Mouse (Mus musculus): ENCODE measurements around the gene Slc25a51.

Gene Slc25a51

DNA sequence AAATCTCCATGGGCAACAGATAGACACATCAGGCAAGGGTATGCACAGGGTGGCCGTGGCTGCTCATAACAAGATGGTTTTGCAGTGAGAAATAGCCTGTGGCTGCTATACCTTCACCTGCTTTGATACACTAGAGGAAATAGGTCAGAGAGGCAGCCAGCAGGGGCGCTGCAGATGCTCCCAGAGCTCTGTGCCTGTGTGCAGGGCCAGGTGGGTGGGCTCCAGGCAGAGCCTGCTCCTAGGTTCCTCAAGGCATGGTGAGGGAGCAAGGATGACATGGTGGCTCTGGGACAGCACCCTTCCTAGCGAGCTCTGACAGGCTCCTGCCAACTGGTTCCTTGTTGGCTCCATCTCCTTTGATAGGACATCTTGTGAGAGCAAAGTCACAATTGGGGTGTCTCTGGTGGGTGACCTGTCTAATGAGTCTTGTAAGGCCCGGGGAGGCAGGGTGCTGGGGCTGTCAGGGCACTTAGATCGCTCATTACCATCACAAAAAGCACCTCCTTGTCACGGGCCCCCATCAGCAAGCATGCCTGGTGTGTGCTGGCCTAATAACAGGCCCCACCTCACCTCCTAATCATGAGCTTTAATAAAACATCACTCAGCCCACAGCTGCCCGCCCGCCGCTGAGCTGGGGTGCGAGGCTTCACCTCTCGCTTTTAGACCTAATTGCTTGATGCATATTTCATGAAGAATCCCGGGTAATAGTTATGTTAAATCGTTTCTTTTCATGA, 18.3 kb upstream of the Slc25a51 start:
- no peak for DNase-seq (ENCODE audit: extremely low read depth, insufficient read length, low spot score)

DNA sequence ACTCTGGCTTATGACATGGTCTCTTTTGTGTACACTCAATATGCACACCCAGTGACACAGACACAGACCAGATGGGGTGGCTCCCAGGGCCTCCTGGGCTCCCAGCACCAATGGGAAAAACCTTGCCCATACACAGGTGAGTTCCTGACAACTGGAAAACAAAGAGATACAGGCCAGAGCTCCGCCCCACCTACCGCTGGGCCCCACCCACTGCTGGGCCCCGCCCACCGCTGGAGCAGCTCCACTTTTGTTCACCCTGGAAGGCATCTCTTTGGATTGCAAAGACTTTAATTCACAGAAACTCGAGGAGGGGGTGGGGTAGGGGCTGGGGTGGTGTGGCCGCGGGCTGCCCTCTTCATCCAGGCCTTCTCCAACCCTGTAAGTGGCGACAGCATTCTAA, 14.8 kb upstream of the Slc25a51 start:
- peak; percentile 35 for DNase-seq (ENCODE audit: extremely low read depth, insufficient read length, low spot score)

DNA sequence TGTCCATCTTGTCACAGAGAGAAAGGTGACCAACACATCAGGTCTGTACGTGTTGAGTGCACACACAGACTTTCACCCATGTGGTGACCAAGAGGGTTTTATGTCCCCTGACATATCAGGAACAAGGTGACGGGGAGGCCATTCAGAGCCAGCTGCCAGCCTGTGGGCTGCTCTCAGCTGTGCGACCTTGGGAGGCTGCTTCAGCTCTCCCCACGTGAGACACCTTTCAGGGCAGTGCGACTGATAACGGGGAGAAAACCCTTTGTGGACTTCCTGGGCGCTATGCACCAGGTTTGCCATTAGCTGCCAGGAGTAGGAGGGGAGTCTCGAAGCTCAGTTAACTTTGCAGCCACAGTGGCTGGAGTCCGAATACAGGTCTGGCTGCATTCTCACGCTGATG, 14.1 kb upstream of the Slc25a51 start:
- no peak for DNase-seq (ENCODE audit: extremely low read depth, insufficient read length, low spot score)

DNA sequence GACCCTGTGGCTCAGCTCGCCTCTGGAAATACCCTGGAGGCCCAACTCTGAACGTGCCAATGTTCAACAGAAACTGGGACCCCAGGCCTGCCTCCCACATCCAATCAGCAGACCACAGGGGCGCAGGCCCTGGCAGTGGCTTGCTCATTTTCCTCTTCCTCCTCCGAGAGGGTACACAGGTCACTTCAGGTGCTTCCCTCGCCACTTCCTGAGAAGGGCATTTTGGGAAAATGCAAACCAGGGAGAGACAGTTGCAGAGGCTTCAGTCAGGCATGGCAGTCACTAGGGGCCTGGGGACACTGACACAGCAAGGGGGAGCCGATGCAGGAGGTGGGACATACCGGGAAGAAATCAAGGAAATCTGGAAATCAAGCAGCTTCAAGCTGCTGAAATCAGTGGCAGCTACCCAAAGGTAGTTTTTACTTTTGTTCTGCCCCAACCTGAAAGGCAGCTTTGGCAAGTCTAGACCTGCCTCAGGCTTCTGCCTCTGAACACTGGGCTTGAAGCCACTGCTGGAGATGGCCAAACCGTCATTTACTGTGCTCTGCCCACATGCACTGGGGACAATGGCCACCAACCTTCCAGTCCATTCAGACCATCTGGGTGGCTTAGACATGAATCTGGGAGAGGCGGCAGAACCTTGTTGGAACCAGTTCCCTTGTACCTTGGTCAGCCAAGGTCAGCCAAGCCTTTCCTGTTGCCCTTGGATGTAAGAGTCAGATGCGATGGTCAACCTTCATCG, 13.1 kb upstream of the Slc25a51 start:
- DNase-seq (ENCODE audit: extremely low read depth, insufficient read length, low spot score), result no peak

DNA sequence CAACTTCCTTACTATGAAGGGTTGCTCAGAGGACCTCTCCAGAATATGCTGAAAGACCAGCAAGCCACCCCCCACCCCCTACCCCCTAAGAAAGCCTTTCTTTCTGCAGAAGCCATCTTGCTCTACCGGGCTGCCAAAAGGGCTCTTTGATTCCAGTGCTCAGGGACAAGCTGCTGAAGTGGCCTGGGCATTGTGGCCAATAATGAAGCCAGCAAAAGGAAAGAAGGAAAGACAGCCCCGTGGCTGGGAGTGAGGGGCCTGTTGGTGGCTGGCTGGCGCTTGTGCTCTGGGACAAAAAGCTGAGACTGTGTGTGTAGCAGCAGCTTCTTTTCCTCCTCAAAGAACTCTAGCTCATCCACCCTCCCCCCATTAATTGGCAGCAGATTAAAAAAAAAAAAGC, 12.2 kb upstream of the Slc25a51 start:
- DNase-seq (ENCODE audit: extremely low read depth, insufficient read length, low spot score), result no peak

DNA sequence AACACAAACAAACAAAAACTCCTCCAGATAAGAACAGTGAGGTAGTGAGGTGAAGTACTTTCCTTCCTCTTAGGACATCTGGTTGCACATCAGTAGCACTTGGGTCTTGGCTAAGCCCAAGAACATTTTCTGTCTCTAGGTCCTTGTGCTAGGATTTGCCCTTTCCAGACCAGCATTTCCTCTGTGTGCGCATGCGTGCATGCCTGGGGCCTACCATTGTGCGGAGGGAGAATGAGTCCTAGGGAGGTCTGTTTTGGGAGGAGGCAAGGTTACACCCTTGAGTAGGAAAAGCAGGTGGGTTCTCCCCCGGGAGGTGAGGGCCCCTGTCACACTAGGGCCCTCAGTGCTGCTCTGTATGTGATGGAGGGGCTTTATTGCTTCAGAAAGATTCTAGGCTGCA, 10.5 kb upstream of the Slc25a51 start:
- DNase-seq (ENCODE audit: extremely low read depth, insufficient read length, low spot score), result no peak

DNA sequence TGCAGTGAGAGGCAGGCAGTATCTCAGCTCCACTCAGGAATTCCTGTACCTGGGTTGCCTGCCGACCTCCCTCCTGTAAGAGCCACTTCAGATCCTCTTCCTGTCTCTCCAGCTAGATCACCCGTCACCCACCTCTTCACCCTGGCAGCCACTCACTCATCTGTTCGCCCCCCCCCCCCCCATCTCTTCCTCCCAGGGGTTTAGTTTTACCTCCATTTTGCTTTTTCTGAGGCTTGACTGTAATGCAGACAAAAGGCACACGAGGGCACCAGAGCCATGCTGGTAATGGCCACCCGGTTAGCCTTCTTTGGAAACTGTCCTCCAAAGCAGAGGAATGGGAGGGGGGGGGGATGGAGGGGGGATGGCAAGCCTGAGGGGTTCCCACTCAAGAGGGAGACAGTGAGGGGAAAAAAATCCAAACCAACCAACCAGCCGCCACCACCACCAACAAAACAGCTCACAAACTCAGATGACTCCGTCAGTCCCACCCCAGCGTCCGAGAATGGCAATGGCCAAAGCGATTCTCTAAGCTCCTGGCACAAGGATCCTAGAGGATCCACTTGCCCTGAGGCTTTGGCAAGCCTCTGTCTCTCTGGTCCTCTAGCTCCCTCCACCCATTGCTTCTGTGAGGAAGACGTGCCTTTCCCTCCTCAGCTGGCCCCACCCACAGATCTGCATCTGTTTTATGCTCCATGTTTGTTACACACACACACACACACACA, 9.8 kb upstream of the Slc25a51 start:
- DNase-seq (ENCODE audit: extremely low read depth, insufficient read length, low spot score), result no peak

DNA sequence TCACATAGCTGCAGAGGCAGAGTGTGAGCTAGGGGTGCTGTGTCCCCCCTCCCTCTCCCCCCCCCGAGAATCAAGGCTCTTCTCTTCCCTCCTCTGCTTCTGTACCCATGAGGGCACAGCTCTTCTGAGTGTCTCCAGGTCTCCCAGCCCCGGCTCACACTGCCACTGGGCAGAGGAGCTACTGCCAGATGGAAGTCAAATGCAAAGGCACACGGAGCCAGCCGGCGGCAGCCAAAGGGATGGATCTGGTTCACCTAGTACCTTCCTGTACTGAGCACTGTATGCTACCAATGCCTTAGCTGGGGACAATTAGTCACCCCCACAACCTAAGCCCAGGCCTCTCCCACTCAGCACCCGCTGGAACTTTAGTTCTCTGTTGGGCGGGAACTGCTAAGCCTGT, 7.7 kb upstream of the Slc25a51 start:
- no peak for DNase-seq (ENCODE audit: extremely low read depth, insufficient read length, low spot score)

DNA sequence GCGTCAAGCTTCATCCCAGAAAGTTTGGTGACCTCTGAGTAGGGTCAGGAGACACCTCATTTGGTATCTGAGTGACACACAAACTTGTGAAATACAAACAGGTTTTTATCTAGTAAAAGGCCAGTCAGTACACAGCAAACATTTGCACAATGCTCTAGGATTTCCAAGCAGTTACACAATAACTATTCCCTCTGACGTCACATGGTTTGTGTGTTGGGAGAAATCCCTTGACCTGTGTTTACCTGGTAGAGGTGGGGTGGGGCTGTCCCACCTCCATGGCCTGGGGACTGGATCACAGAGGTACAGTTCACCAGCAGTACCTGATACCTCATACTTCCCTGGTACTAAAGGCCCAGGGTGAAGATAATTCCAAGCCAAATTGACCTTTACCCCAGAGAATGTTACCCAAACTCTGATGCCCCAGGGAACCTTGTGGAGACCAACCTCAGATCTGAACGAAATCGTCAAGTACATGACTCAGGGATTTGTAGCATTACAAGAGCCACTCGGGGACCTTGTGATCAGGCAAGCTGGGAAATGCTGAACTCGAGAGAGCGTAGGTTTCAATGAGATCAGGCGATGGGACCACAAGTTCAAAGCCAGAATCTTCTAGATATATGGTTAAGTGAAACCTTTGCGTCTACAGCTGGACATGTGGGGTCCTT, 5.2 kb upstream of the Slc25a51 start:
- no peak for DNase-seq (ENCODE audit: extremely low read depth, insufficient read length, low spot score)

DNA sequence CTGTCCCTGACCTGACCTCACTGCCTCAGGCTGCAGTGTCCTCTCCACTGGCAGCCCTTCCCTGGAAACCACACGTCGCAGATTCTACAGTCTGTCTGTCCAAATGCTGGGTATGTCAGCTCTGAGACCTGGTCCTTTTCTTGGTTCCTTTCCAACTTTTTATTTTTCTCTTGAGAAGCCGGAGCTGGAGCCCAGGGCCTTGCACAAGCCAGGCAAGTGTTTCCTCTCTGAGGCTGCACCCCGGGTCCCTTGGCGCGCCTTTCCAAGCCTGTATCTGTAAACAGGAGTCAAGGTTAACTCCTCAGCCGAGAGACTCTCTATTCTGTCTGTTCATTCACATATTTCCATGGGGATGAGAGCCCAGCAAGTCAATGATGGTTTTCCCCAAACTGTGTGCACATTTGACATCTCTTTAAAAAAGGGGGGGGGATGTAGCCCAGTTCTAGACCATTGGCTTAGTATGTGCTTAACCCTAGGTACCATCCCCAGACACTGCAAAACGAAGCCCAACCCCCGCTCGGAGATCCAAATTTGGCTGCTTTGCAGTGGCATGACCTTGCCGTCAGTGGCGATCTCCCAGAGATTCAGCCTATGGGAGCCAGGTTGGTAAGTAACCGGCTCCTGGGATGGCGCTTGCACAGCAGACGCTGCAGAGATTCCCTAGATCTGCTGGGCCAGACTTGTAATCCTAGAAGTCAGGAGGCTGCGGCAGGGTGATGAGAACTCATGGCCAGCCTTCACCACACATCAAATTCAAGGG, 4.0 kb upstream of the Slc25a51 start:
- DNase-seq (ENCODE audit: extremely low read depth, insufficient read length, low spot score), result no peak

DNA sequence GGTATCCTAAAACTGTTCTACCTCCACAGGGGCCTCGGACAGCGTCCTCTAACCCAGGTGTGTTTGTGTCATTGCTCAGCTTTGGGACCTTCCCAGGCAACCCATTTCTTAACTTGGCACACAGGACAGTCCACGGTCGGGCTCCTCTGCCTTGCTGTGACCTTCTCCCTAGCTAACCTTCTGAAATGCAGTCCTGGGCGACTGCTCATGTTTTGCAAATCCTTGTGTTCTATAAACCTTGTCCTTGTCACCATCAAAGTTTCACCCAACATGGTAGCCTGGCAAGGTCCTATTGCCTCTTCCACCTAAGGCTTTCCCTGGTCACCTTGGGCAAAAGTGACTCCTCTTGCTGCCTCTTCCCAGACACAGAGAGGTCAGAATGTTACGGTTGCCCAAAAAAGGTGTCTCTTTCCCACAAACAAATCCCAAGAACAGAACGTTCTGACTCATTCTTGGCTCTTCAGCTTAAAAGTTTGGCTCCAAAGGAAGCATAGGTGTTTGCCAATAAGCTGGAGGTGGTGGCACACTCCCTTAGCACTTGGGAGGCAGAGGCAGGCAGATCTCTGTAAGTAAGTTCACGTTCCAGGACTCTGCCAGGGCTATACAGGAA, 2.7 kb upstream of the Slc25a51 start:
- no peak for DNase-seq (ENCODE audit: extremely low read depth, insufficient read length, low spot score)

DNA sequence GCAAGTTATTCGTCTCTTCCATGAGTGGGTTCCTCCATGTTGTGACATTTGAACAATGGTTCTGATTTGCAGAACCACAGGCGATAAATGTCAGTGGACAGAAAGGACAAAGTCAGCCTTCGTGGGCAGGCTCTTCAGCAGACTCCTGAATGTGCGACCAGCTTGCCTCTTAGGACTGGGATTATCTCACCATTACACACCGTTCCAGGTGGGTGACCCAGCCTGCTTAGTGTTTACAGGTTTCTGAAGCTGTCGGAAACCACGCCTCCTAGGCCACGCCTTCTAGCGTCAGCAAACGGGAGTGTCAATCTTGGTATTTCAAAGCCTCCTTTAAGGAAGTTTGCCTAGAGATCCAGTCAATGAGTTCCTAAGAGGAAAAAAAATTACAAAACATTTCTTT, 704 bp upstream of the Slc25a51 start:
- DNase-seq (ENCODE audit: extremely low read depth, insufficient read length, low spot score), result peak; percentile 63

DNA sequence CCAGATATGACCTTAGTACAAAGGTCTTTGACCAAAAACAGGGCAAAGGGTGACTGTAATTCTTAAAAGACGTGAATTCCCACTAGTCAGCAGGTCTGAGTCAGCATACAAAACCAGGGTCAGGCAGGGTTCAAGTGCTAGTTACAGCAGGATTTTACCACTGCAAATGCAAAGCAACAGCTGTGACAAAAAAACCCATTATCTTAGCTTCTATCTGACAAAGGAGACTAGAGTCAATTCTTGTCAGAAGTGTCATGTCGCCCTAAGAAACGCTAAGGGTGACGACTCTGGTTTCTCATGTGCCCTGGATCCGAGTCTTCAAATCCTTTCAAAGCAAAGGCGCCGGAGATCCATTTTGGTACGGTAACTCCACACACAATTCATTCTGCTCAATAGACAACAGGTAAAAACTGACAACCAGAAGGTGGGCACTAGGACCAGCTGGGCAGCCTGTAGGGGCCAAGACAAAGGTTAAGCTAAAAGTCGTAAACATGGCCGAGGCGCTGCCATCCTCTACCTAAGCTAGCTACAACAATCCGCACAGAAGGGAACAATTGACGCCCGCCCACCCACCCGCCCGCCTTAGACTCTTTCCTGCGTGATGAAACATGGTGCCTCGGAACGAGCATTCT, 747 bp downstream of the Slc25a51 start:
- DNase-seq (ENCODE audit: extremely low read depth, insufficient read length, low spot score), result no peak

DNA sequence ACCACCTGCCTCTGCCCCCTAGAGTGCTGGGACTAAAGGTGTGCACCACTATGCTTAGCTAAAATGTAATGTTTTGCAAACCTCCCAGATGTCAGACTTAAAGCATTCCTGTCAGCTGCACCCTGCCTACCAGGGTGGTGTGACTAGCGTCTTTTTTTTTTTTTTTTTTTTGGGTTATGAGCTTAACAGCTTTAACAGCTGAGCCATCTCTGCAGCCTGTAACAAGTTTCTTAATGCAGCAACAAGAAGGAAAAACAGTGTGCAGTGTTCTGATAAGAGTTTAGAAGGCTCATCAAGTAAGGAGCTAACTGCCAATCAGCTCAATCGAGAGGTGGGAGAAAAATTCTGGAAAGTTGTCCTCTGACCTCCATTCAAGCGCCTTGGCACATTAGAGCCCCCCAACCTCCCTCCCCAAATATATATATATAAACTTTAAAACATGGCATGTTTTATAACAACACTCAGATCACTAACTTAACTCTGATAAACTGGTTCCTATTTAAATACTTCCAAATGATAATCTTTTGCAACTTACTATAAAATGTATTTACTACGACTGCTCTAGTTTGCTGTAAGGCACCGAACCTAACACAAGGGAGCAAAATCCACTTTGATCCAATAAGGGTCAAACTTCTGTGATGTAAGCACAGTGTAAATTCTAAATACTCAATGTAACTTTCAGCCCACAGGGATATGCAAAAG, 1.4 kb downstream of the Slc25a51 start:
- no peak for DNase-seq (ENCODE audit: extremely low read depth, insufficient read length, low spot score)

DNA sequence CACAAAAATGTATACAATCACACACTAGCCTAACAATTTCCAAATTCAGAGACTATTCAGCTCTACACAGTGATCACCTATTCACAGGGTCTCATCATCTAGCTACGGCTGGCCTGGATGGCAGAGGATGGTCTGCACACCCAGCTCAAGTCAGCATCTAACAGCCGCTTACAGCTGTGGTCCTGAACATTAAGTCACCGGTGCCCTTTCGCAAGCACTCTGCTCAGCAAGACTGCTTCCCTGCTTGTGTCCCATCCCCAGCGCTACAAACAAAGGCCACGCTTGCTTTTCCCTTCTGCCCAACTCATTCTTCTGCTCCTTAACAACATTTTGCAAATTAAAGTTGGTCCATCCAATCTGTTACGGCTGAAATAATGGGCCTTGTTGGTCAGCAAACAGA, 2.2 kb downstream of the Slc25a51 start:
- DNase-seq (ENCODE audit: extremely low read depth, insufficient read length, low spot score), result no peak

DNA sequence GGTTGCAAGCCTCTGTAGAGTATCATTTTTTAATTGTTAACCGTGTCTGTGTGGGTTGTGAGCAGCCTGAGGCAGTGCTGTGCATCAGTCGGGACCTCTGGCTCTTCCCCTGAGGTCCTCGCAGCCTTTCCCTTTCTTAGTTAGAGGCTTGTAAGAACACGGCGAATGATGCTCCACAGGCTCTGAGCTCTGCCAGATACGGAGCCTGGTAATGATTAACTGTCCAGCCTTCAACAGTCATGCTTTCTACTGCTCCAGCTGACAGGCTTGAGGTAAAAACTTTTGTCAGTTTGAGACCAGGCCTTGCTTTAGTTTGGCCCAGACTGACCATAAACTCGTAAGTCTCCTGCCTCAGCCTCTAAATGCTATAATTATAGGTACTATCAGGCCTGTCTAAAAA, 3.3 kb downstream of the Slc25a51 start:
- DNase-seq (ENCODE audit: extremely low read depth, insufficient read length, low spot score), result no peak

DNA sequence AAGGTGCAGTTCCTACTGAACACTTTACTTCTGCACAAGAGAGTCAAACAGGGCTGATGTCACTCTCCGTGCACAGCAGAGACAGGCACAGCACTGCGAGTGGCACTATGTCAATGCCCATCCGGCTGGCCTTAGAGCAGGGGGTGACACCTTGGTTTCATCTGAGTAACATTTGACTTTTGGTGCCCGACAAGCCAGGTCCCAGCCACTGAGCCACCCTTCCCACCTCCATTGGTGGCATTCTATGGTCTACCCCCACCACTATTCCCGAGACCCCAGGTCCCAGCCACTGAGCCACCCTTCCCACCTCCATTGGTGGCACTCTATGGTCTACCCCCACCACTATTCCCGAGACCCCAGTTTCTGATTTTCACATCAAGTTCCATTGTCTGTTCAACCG, 4.5 kb downstream of the Slc25a51 start:
- no peak for DNase-seq (ENCODE audit: extremely low read depth, insufficient read length, low spot score)

DNA sequence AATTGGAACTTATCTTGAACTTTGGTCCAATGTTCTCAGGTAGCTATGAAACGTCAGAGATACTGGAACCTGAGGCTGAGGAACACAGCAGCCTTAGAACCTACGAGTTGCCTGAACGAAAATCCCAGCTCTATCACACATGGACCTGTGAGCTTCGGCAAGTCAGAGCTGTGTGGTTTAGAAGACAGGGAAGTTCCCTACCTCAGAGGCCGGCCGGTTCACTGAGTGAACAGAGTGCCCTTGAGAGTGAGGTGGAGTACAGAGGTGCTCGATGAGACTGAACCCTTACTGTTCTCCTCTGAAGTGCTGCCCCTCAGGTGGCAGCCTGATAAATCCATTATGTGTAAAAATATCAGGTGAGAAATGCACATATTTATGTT, 5.1 kb downstream of the Slc25a51 start:
- no peak for DNase-seq (ENCODE audit: extremely low read depth, insufficient read length, low spot score)

DNA sequence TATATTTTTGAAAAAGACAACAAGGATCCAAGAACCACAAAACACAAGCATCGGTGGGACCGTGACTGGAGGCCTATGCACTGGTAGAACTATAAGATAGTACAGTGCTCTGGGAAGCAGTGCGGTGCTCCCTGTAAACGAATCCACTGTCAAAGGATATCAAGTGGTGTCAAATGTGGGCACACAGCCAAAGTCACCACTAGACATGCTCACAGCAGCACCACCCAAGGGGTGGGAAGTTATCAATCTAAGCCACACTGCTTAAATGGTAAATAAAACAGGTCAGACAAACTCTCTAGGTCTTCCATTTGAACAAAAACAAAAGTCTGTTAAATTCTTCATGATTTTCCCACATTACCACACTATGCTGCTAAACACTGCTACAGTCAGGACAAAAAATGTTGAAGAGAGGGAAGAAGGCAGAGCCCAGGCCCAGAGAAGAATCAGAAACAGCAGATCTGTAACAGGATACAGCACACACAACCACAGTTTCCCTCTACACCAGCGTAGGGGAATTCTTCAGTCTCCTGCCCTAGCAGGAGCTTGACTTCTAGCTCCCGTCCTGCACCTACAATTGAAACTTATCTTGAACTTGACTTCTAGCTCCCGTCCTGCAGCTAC, 5.6 kb downstream of the Slc25a51 start:
- no peak for DNase-seq (ENCODE audit: extremely low read depth, insufficient read length, low spot score)

Measured in 3134 (cell line).